Mouse (Mus musculus) right cerebral cortex, postnatal 25 days (tissue): Measurements from ENCODE around the gene Hps5.
"Not testable (repeated sequence)": the region's sequence is repeated elsewhere in the genome, so short reads cannot be mapped to it uniquely, and the experiment has no call there.

Experiments used
- DNase-seq: peaks from one replicate; pipeline ENCODE4 v3.0.0; 2022

The Hps5 gene

GRCm38 (mm10) chr7:46795287-46796205 is at the start of gene Hps5, which contains the start of gene Gtf2h1:
Hps5 (minus strand) TSS chr7:46796064.
Gtf2h1 (plus strand) TSS chr7:46796103.
- DNase-seq = peak; percentile 96

GRCm38 (mm10) chr7:46845211-46845977 is 49.5 kb upstream of the Hps5 start:
- DNase-seq = peak; percentile 93

DNA sequence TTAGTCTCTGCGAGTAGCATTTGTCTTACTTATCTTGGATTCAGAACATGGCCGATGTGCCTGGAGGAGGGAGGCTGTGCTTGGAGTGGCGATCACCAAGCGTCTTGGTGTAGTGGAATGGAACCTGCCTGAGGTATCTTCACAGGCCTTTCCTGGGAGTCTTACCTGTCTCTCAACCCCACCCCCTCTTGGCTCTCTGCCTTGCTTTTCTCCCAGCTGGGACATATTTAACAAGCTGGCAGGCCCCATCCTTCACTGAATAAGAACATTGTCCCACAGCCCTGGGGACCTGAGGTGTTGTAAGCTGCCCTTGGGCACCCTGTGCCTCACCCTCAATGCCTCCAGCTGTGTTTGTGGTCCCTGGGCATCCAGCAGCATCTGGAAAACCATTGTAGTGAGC is 47.7 kb upstream of the Hps5 start:
- DNase-seq = no peak

GRCm38 (mm10) chr7:46842278-46842677 is 46.4 kb upstream of the Hps5 start:
- no peak for DNase-seq

DNA sequence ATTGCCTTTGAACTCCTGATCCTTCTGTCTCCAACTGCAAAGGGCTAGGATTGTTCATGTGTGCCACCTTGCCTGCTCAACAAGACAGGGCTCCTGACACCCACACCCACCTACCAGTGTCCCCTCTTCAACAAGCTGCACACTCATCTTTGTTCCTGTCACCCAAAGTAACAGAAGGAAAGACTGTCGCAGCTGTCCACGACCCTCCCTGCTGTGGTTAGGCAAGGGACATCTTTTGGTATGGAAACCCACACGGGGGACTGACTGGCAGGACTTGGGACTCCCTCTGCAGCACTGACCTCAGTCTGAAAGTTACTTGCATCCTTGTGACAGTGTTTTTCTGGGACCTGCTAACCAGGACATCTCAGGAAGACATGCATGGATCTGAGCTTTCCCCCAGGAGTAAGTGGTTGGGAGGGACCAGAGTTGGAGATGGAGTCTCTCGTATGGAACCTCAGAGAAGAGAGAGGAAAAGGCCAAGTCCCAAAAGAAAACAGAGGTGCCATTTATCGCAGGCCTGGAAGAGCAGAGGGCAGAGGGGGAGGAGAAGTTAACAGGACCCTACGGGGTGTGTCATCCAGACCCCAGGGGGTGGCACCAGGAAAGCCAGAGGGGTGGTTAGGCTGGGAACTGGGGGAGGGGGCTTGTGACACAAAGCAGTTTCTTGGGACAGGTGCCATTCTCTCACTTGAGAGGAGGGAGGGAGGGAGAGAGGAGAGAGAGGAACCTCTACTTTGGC is 45.1 kb upstream of the Hps5 start, which contains the start of gene Ldha:
TSS of gene Ldha (plus strand) at position 689 of the 739 bp plus-strand sequence.
- no peak for DNase-seq

DNA sequence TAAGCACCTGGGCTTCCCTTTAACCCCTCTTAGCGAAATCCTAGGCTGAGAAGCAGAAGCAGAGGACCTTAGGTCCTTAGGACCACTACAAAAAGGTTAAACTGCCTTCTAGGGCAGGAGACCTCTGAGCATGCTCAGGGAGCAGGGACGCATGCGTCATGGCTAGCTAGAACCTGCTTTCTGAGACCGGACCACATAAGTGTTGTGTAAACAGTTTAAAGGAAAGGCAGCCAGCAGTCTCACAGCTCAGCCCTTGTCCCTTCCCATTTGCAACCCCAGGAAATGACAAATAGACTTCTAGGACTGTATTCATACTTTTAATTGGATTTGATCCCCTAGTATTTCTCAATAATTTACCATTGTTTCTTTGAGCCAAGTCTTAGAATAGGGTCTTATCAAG is 44.5 kb upstream of the Hps5 start:
- no peak for DNase-seq

DNA sequence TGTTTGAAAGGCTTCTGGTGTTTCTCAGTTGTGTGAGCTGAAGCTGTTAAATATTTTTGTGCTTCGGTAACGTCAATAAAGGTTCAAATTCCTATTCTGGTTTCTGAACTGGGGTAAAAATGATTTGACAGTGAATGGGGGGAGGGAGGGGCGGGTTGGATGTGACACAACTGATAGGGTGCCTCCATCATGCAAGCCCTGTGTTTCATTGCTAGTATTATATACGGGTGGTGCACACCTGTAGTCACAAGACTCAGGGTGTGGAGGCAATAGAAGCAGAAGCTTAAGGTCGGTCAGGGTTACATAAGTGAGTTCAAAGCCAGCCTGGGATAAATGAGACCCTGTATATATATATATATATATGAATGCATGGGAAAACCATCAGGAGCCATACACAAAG is 44.0 kb upstream of the Hps5 start:
- no peak for DNase-seq

GRCm38 (mm10) chr7:46839446-46839845 is 43.6 kb upstream of the Hps5 start:
- no peak for DNase-seq

- DNase-seq = peak; percentile 81
These were observed 43.0 kb upstream of the Hps5 start for GRCm38 (mm10) chr7:46838891-46839302.

- DNase-seq = peak; percentile 23
These were observed 42.3 kb upstream of the Hps5 start for GRCm38 (mm10) chr7:46838104-46838671.

- DNase-seq = no peak
These were observed 41.2 kb upstream of the Hps5 start for GRCm38 (mm10) chr7:46837073-46837472.

- no peak for DNase-seq
These were observed 40.5 kb upstream of the Hps5 start for GRCm38 (mm10) chr7:46836357-46836756.

DNA sequence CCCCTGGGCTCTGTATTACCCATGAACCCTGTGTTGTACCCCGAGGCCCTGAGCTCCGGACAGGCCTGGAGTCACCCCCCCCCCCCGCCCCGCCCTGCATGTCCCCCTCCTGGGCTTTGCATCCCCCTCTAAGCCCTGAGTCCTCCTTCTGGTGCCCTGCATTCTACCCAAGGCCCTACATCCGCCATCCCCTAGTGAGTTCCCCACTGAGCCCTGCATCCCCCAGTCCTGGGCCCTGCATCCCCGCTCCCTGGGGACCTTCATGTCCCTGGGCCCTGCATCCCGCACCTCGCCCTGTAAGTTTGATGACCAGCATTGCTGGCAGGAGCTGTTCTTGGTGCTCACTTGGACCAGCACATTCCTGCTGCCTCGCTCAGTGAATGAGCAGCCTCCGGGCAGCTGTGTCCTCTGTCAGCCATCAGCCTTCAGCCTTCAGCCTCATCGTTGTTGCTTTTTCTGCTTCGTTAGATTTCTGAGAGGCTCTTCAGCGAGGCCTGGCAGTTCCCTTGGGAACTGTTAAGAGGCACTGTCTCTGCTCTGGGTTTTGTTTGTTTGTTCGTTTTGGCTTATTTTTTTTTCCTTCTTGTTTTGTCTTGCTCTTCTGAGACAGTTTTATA is 39.2 kb upstream of the Hps5 start:
- DNase-seq = no peak

DNA sequence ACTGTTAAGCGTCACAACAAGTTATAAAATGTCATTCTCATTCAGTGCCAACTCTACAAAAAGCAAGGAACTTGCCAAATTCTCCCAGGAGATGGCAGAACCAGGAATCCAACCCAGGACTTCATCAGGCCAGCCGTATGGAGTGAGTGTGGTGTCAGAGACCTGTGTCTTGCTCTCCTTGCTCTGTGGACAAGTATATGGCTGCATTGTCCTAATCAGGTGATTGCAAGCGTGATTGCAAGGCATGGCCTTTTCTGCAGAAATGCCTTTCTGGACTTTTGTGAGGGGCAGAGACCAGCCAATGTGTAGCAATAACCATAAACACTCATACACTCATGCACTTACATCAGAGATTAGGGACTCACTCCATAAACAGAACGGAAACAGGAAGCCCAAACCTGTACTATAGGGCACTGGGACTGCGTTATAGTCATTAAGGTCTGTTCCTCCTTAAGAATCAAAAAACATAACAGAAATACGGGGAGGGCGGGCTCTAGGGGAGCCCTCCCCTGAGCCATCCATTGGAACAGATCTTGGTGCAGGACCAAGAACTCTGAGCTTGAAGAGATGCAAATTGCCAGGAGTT is 37.9 kb upstream of the Hps5 start:
- no peak for DNase-seq

DNA sequence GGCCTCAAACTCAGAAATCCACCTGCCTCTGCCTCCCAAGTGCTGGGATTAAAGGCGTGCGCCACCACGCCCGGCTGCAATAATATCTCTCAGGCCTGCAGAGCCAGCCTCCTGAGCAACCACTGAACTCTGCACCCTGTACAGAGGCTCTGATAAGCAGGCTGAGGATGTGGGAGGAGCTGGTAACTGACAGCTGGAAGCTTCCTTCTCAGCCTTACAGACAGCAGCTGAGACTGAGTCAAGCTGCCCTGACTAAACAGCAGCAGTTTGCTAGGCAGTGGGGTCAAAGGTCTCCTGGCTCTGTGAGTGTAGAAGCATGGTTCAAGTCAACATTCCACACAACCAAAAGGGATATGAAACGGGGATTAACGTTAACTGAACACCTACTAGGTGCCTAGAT is 37.4 kb upstream of the Hps5 start:
- no peak for DNase-seq

GRCm38 (mm10) chr7:46832112-46832810 is 36.4 kb upstream of the Hps5 start:
- DNase-seq = not testable (repeated sequence)

- no peak for DNase-seq
These were observed 35.8 kb upstream of the Hps5 start for GRCm38 (mm10) chr7:46831693-46832092.

DNA sequence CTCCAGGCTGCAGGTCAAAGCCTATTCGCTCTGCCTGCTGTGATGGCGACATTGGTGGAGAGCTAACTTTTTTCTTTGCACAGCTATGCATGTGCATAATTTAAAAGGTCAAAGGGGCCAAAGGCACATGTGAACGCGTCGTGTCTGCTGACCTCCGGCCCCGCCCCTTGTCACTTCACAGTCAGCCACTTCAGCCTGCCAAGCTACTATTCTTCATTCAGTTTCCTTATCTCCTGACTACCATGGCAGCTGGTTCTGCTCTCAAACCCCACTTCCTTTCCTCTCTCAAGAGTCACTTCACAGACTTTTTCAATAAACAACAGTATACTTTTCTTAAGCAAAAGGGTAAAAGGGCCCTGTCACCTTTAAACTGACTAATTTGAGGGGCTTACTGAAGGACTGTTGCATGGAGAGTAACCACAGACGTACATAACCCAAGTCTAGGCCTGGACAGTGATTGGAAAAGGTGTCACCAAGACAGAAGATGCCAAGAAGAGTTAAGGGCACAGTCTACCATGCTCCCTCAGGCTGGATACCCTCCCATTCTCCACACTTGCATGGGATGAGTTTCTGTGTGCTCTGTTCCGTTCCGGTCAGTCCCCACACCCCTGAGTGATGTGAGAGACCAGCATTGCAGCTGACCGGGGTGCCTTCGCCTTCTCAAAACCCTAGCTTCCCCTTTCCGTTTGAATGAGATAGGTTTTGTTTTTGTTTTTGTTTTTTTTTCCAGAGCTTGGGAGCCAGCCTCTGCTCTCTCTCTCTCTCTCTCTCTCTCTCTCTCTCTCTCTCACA is 35.1 kb upstream of the Hps5 start:
- no peak for DNase-seq

DNA sequence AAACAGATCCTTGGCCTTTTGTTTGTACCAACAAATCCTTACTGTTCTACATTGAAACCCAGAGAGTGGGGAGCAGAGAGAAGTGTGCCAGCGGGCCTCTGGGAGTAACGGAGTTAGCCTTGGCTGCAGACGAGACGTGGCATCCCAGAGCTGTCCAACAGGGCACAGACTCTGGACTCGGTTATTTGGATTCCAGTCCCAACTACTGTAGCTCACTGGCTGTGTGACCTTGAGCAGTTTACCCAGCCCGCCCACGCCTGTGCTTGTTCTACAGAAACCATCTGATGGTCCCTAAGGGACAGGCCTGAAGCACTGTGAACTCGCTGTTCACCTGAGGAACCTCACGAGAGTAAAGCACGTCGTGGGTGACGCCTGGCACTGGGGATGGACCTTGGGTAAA is 34.0 kb upstream of the Hps5 start:
- no peak for DNase-seq

DNA sequence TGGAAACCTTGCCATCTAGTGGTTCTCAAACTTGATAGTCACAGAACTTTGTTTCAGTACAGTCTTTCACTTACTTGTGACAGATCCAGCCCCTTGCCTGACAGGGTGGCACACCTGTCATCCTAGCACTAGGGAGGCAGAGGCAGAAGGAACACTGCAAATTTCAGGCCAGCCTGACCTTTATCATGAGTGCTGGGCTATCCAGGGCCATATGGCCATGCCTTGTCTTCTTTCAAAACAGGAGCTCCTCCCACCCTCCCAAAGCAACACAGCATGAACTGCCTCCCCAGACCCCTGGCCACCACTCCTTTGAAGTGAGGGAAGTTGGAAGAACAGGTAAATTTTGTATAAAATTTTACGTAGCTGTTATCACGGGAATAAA is 31.9 kb upstream of the Hps5 start:
- no peak for DNase-seq
